Mouse (Mus musculus): ENCODE results near the gene Bend3. TPM values are rescaled to one million over a fixed set of nuclear protein-coding genes. Genes with fewer than 3 reads are reported as not detected.
A peak's percentile ranks its signal among the peaks of the same experiment; 100 is the strongest.

Gene Bend3
- polyA plus RNA-seq, 1 experiment = 2.4 TPM

DNA sequence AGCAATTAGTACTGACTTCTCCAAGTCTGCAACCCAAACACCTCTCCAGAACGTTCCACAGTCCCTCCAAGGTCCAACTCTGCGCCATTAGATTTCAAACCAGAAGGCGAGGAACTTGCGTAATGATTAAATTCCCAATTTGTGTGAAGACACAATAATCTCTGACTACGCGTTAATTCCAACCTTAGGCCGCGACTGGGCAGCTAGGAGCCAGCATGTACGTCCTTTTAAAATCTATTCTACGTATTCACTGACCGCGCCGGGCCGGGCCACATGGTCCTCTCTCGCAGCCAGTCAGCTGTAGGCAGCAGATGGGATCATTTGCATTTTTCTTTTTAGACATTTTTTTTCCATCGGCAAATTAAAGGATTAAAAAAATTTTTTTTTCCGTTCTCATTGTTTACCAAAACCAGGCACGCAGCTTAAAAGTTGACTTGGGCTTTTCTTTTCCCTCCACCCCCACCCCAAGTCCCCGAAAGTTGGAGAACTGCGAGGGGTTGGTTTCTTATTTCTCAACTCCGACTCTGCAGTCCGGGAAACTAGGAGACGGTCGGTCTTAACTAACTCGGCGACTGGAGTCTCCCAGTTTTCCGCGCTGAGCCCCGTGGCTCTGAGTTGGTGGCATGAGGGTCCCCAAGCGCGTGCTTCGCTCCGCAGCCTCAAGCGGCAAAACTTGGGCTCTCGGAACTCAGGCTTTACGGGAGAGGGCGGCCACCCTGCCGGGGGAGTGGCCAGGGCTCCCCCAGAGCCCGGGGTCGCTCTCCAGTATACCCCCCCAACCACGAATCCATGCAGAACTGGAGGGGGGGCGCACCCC, 558 bp upstream of the Bend3 start:
- H3K4me1 ChIP-seq (ENCODE audit: control insufficient read depth, insufficient read depth, low read length) = peaks cover 17% of the 10 kb centered on the region
- peak overlapping the region; percentile 92 for H3K4me3 ChIP-seq (ENCODE audit: insufficient read depth, low read length)
- no peak for TF ChIP-seq CTCF (IDR thresholded peaks at IDR 0.05; ENCODE audit: low read depth, low read length)
- no peak for TF ChIP-seq POLR2A (IDR thresholded peaks at IDR 0.05; ENCODE audit: borderline replicate concordance, low read depth, low read length)
- peak overlapping the region; percentile 46 for H3K27ac ChIP-seq (ENCODE audit: insufficient read depth, low read depth, low read length)

DNA sequence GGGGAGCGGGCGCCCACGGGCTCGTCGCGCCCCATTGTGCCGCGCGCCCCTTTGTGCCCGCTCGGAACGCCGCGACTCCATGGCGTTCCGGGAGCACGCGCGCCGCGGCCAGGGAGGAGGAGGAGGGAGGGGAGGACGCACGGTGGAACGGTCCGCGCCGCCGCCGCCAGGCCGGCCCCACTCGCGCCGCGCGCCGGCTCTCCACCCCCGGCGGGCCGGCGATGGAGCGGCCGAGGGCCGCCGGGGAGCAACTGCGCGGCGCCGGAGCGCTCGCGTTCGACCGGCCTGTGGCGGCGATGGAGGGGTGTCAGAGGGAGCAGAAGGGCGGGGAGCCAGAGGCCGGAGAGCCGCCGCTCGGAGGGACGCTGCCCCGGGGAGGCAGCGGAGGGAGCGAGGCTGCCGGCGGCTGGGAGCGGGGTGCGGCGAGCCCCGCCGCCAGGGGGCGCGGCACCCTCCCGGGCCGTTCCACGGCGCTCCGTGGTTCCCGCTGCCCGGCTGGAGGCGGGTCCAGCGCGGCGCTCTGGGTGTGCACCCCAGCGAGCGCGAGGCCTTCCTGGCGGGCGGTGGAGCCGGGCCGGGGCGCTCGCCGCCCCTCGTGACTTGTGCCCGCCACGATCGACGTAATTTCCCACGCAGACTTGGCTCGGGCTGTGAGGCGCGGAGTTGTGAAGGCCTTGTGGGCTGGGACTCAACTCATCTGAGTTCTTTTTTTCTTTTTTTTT, 966 bp downstream of the Bend3 start:
- peak overlapping the region; percentile 70 for H3K27ac ChIP-seq (ENCODE audit: insufficient read depth, low read depth, low read length)
- TF ChIP-seq POLR2A (IDR thresholded peaks at IDR 0.05; ENCODE audit: borderline replicate concordance, low read depth, low read length) = 0 out of 2 replicates have a peak, but pooled peaks have one; percentile 52
- no peak for TF ChIP-seq CTCF (IDR thresholded peaks at IDR 0.05; ENCODE audit: low read depth, low read length)
- H3K4me3 ChIP-seq (ENCODE audit: insufficient read depth, low read length) = peak overlapping the region; percentile 92
- peaks cover 22% of the 10 kb centered on the region for H3K4me1 ChIP-seq (ENCODE audit: control insufficient read depth, insufficient read depth, low read length)

DNA sequence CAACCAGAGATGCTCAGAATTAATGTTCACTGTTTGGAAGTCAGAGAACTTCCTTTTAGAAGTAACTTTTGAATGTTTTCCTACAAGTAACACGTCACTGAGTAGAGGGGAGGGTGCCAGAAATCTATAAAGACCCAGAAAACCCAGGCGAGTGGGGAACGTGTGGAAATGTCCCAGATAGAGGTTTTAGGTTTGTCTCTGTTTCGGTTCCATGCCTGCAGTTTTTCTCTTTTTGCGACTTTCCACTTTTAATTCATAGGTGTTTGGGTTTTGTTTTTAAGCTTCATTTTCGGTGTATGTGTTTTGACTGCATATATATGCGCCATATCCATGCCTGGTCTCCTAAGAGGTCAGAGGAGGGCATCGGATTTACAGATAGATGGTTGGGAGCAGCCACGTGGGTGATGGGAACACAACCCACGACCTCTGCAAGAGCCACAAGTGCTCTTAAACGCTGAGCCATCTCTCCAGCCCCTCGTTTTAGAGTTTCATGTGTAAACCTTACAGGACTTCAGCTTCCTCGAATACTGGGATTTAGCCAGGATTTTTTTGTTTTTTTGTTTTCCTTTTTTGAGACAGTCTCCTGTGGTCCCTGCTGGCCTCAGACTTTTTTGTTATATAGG, 1.7 kb downstream of the Bend3 start:
- TF ChIP-seq CTCF (IDR thresholded peaks at IDR 0.05; ENCODE audit: low read depth, low read length) (no peak), POLR2A (IDR thresholded peaks at IDR 0.05; ENCODE audit: borderline replicate concordance, low read depth, low read length) (no peak)
- H3K4me1 ChIP-seq (ENCODE audit: control insufficient read depth, insufficient read depth, low read length) = peaks cover 22% of the 10 kb centered on the region
- H3K4me3 ChIP-seq (ENCODE audit: insufficient read depth, low read length) = peak overlapping the region; percentile 92
- H3K27ac ChIP-seq (ENCODE audit: insufficient read depth, low read depth, low read length) = peak overlapping the region; percentile 70

DNA sequence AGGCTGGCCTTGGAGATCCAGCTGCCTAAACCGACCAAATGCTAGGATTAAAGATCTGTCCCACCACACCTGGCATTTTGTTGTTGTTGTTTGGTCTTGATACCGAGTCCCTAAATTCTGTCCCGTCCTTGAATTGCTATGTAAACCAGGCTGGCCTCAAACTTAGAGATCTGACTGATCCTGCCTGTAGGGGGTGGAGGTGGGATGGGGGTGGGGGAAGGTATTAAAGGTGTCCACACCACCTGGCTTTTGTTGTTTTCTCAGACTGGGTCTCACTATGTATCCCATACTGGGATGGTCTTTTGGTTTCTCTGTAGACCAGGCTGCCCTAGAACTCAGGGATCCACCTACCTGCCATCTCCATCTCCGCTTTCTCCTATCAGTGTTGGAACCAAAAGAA, 2.5 kb downstream of the Bend3 start:
- TF ChIP-seq POLR2A (IDR thresholded peaks at IDR 0.05; ENCODE audit: borderline replicate concordance, low read depth, low read length) (no peak), CTCF (IDR thresholded peaks at IDR 0.05; ENCODE audit: low read depth, low read length) (no peak)
- Histone ChIP-seq H3K27ac (ENCODE audit: insufficient read depth, low read depth, low read length) (no peak overlapping the region), H3K4me3 (ENCODE audit: insufficient read depth, low read length) (no peak overlapping the region), H3K4me1 (ENCODE audit: control insufficient read depth, insufficient read depth, low read length) (peaks cover 20% of the 10 kb centered on the region)

DNA sequence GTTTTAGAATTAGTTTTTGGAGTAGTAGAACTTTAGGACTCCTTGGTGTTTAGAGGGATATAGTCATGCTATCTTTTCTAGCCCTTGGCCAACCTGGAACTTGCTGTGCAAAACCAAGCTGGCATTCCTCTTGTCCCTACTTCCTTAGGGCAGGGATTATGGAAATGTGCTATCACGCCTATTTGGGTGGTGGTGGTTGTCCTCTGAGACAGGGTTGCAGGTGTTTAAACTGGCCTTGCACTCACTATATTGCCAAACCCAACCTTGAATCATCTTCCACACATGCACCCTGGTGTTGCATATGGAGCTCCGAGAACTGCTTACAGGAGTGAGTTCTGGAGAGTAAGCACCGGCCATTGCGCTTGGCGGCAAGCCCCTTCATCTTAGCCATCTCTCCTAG, 3.4 kb downstream of the Bend3 start:
- Histone ChIP-seq H3K4me1 (ENCODE audit: control insufficient read depth, insufficient read depth, low read length) (peaks cover 20% of the 10 kb centered on the region), H3K27ac (ENCODE audit: insufficient read depth, low read depth, low read length) (no peak overlapping the region), H3K4me3 (ENCODE audit: insufficient read depth, low read length) (no peak overlapping the region)
- no peak for TF ChIP-seq CTCF (IDR thresholded peaks at IDR 0.05; ENCODE audit: low read depth, low read length)
- no peak for TF ChIP-seq POLR2A (IDR thresholded peaks at IDR 0.05; ENCODE audit: borderline replicate concordance, low read depth, low read length)

DNA sequence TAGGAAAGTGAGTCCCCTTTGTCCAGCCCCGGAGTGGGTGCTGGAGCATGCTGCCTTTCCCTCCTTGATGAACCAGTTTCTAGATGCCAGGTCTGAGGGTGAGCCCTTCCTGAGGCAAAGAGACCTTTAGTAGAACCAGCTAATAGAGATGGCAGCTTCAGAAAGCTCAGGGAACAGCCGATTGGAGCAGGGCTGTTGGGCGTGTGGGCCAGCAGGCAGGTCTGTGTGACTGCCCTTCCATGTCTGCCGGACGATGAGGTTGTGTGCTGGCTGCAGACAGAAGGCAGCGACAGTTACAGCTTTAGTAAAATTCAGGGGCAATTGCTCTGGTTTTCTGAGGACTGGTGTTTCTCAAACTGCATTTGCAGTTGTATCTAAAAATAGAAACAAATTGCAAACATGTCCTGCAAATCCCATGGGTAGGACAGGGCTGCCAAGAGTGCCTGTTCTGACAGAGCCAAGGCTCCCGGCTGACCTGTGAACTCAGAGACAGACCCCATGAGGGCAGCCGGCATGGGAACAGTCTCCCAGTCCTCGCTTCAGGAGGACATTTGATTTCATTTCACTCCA, 4.9 kb downstream of the Bend3 start:
- no peak overlapping the region for H3K4me3 ChIP-seq (ENCODE audit: insufficient read depth, low read length)
- TF ChIP-seq CTCF (IDR thresholded peaks at IDR 0.05; ENCODE audit: low read depth, low read length) (no peak), POLR2A (IDR thresholded peaks at IDR 0.05; ENCODE audit: borderline replicate concordance, low read depth, low read length) (no peak)
- H3K4me1 ChIP-seq (ENCODE audit: control insufficient read depth, insufficient read depth, low read length) = peaks cover 16% of the 10 kb centered on the region
- H3K27ac ChIP-seq (ENCODE audit: insufficient read depth, low read depth, low read length) = no peak overlapping the region

DNA sequence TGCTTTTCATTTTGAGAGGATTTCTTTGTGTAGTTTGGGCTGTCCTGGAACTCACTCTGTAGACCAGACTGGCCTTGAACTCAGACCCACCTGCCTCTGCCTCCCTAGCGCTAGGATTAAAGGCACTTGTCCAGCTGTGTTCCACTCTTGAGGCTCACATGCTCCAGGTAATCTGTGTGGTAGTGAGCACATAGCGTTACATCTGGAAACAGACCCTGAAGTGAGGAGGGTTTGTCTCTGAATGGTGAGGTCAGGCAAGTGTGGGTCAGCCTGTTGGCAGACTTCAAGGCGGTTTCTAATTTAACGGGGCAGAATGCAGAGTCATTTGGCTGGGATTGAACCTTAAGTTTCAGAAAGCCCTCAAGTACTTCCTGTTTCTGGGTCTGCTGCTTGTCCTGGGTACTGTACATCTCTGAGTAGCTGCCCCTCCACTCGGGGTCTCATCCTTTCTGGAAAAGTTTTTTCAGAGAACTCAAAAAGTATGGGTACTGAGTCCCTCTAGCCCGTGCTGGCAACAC, 7.2 kb downstream of the Bend3 start:
- no peak overlapping the region for H3K27ac ChIP-seq (ENCODE audit: insufficient read depth, low read depth, low read length)
- peaks cover 16% of the 10 kb centered on the region for H3K4me1 ChIP-seq (ENCODE audit: control insufficient read depth, insufficient read depth, low read length)
- TF ChIP-seq POLR2A (IDR thresholded peaks at IDR 0.05; ENCODE audit: borderline replicate concordance, low read depth, low read length) (no peak), CTCF (IDR thresholded peaks at IDR 0.05; ENCODE audit: low read depth, low read length) (no peak)
- H3K4me3 ChIP-seq (ENCODE audit: insufficient read depth, low read length) = no peak overlapping the region

DNA sequence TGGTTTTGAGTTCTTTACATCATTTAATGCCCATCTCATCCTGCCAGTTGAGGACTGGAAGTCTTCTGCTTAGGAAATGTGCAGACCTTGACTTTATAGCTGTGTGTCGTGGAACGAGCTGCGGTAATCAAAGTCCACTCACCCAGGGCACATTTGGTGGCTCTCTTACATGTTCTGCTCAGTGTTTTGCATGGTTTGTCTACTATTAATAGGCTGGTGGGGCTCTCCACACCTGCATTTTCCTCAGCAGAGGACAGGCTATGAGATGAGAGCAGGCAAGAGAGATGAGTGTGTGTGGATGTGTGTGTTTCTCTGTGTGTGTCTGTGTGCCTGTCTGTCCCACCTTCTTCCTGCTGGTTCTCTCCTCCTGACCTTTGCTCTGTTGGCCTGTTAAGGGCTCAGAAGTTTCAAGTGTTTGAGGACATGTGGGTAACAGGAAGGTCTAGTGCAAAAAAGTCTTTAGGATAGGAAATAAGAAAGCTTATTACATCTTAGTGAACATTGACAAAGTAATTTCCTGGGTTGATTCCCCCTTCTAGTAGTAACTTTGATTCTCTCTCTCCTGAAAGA, 8.9 kb downstream of the Bend3 start:
- Histone ChIP-seq H3K4me3 (ENCODE audit: insufficient read depth, low read length) (no peak overlapping the region), H3K27ac (ENCODE audit: insufficient read depth, low read depth, low read length) (no peak overlapping the region), H3K4me1 (ENCODE audit: control insufficient read depth, insufficient read depth, low read length) (peaks cover 13% of the 10 kb centered on the region)
- TF ChIP-seq CTCF (IDR thresholded peaks at IDR 0.05; ENCODE audit: low read depth, low read length) (no peak), POLR2A (IDR thresholded peaks at IDR 0.05; ENCODE audit: borderline replicate concordance, low read depth, low read length) (no peak)

DNA sequence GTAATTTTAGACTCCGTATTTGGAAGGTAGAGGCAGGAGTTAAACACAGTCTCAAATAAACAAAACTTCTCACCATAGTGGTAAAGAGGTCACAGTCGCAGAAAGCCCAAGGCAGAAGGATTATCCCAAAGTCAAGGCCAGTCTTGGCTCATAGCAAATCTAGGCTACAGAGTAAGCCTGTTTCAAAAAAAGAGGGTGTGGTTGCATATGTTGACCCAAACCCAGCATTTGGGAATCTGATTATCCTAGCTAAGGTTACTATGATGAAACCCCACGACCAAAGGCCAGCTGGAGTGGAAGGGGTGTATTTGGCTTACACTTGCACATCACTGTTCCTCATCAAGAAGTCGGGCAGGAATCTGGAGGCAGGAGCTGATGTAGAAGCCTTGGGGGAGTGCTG, 9.6 kb downstream of the Bend3 start:
- H3K4me1 ChIP-seq (ENCODE audit: control insufficient read depth, insufficient read depth, low read length) = peaks cover 11% of the 10 kb centered on the region
- H3K4me3 ChIP-seq (ENCODE audit: insufficient read depth, low read length) = no peak overlapping the region
- H3K27ac ChIP-seq (ENCODE audit: insufficient read depth, low read depth, low read length) = no peak overlapping the region
- no peak for TF ChIP-seq POLR2A (IDR thresholded peaks at IDR 0.05; ENCODE audit: borderline replicate concordance, low read depth, low read length)
- TF ChIP-seq CTCF (IDR thresholded peaks at IDR 0.05; ENCODE audit: low read depth, low read length) = no peak

Data from bone marrow macrophage, adult 2 months (primary cell).